Mouse (Mus musculus) cerebellum, adult 2 months (tissue): Measurements from ENCODE around the gene Irgm1.
"Not testable (repeated sequence)": the region's sequence is repeated elsewhere in the genome, so short reads cannot be mapped to it uniquely, and the experiment has no call there.

Experiments
- CTCF ChIP-seq: fragments of 200-500 bp; IDR thresholded peaks from 2 replicates; pipeline ENCODE4 v1.5.1; 2011; ENCODE audit warnings: low read depth, mild to moderate bottlenecking, control low read depth, low read length, moderate library complexity, borderline replicate concordance; ENCODE audit not compliant: insufficient read depth
- POLR2A ChIP-seq: fragments of 200-500 bp; IDR thresholded peaks from 2 replicates; pipeline ENCODE4 v1.6.1; 2011; ENCODE audit warnings: low read length, control low read depth, borderline replicate concordance; ENCODE audit not compliant: insufficient read depth

- TF ChIP-seq POLR2A, CTCF: not testable (repeated sequence)
Observed at GRCm38 (mm10) chr11:48825979-48826751, 45.3 kb downstream of the Irgm1 start, which contains the start of the genes Trim7 and Gm12184.
